Mouse (Mus musculus): Measurements from ENCODE around the gene Scg3. TPM values are rescaled to one million over a fixed set of nuclear protein-coding genes. Genes with fewer than 3 reads are reported as not detected.
"Not testable (repeated sequence)": the region's sequence is repeated elsewhere in the genome, so short reads cannot be mapped to it uniquely, and the experiment has no call there.

Gene Scg3
- polyA plus RNA-seq, 1 experiment from 2014 or later: 0.07 TPM

GRCm38 (mm10) chr9:75632902-75633301 is 51.0 kb downstream of the Scg3 start:
- no peaks in the 10 kb centered on the region for H3K9me3 ChIP-seq (replicated peaks; ENCODE audit: control insufficient read depth, low read length)
- whole genome bisulfite sequencing (ENCODE audit: insufficient replicate concordance): 45% methylated on average over 1 of the region's 1 CpGs
- no peaks in the 10 kb centered on the region for H3K36me3 ChIP-seq (ENCODE audit: control insufficient read depth, insufficient read depth)
- no peak for ATAC-seq (ENCODE audit: low read depth)
- no peaks in the 10 kb centered on the region for H3K27me3 ChIP-seq (ENCODE audit: control insufficient read depth, insufficient read depth, low read depth, low read length)
- H3K9ac ChIP-seq (ENCODE audit: low read depth, low read length): no peak overlapping the region
- no peak overlapping the region for H3K4me2 ChIP-seq (ENCODE audit: low read depth, low read length)
- no peak overlapping the region for H3K27ac ChIP-seq (ENCODE audit: low read length)
- H3K4me1 ChIP-seq (ENCODE audit: control insufficient read depth, low read depth, low read length): no peaks in the 10 kb centered on the region
- no peak overlapping the region for H3K4me3 ChIP-seq (ENCODE audit: low read depth, low read length)

DNA sequence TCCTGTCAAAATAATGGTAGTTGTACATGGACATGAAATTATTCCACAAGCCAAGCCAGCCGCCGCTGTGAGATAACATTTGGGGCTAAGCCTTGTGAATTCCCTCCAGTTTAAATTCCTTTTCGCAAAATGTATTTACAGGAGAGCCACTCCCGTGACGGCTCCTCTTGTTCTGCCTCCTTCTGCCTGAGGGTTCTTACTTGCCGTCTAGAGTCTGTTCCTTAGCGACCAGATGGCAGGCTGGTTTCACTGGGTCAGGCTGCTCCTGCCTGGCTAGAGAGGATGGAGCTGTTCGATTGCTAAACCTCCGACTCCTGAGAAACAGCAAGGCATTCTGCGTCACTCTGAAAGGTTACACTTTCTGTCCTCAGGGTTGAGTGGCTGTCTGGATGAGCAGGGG is 51.7 kb downstream of the Scg3 start:
- no peaks in the 10 kb centered on the region for H3K27me3 ChIP-seq (ENCODE audit: control insufficient read depth, insufficient read depth, low read depth, low read length)
- H3K4me3 ChIP-seq (ENCODE audit: low read depth, low read length): no peak overlapping the region
- H3K4me1 ChIP-seq (ENCODE audit: control insufficient read depth, low read depth, low read length): no peaks in the 10 kb centered on the region
- 70% methylated on average over 10 of the region's 10 CpGs for WGBS (ENCODE audit: insufficient replicate concordance)
- no peak overlapping the region for H3K9ac ChIP-seq (ENCODE audit: low read depth, low read length)
- H3K27ac ChIP-seq (ENCODE audit: low read length): no peak overlapping the region
- no peaks in the 10 kb centered on the region for H3K9me3 ChIP-seq (replicated peaks; ENCODE audit: control insufficient read depth, low read length)
- H3K36me3 ChIP-seq (ENCODE audit: control insufficient read depth, insufficient read depth): no peaks in the 10 kb centered on the region
- H3K4me2 ChIP-seq (ENCODE audit: low read depth, low read length): no peak overlapping the region
- ATAC-seq (ENCODE audit: low read depth): no peak

GRCm38 (mm10) chr9:75630823-75631454 is 52.9 kb downstream of the Scg3 start:
- no peaks in the 10 kb centered on the region for H3K9me3 ChIP-seq (replicated peaks; ENCODE audit: control insufficient read depth, low read length)
- no peak overlapping the region for H3K9ac ChIP-seq (ENCODE audit: low read depth, low read length)
- no peak for ATAC-seq (ENCODE audit: low read depth)
- no peaks in the 10 kb centered on the region for H3K4me1 ChIP-seq (ENCODE audit: control insufficient read depth, low read depth, low read length)
- peaks cover 5% of the 10 kb centered on the region for H3K27me3 ChIP-seq (ENCODE audit: control insufficient read depth, insufficient read depth, low read depth, low read length)
- no peaks in the 10 kb centered on the region for H3K36me3 ChIP-seq (ENCODE audit: control insufficient read depth, insufficient read depth)
- H3K4me3 ChIP-seq (ENCODE audit: low read depth, low read length): no peak overlapping the region
- WGBS (ENCODE audit: insufficient replicate concordance): 56% methylated on average over 8 of the region's 8 CpGs
- H3K4me2 ChIP-seq (ENCODE audit: low read depth, low read length): no peak overlapping the region
- no peak overlapping the region for H3K27ac ChIP-seq (ENCODE audit: low read length)

GRCm38 (mm10) chr9:75626308-75626604 is 57.6 kb downstream of the Scg3 start:
- Histone ChIP-seq H3K27me3 (ENCODE audit: control insufficient read depth, insufficient read depth, low read depth, low read length) (peaks cover 26% of the 10 kb centered on the region), H3K27ac (ENCODE audit: low read length) (no peak overlapping the region), H3K4me3 (ENCODE audit: low read depth, low read length) (peak overlapping the region; percentile 62), H3K4me2 (ENCODE audit: low read depth, low read length) (peak overlapping the region; percentile 74), H3K9me3 (replicated peaks; ENCODE audit: control insufficient read depth, low read length) (no peaks in the 10 kb centered on the region), H3K4me1 (ENCODE audit: control insufficient read depth, low read depth, low read length) (no peaks in the 10 kb centered on the region), H3K36me3 (ENCODE audit: control insufficient read depth, insufficient read depth) (no peaks in the 10 kb centered on the region), H3K9ac (ENCODE audit: low read depth, low read length) (peak overlapping the region; percentile 39; the same call in 1 of the 2 replicates)
- ATAC-seq (ENCODE audit: low read depth): peak; percentile 40; the same call in 1 of the 2 replicates
- WGBS (ENCODE audit: insufficient replicate concordance): 3% methylated on average over 14 of the region's 14 CpGs

GRCm38 (mm10) chr9:75625556-75626307 is 58.1 kb downstream of the Scg3 start, which contains the start of gene Lysmd2:
TSS of gene Lysmd2 (plus strand) at chr9:75625741.
- H3K9me3 ChIP-seq (replicated peaks; ENCODE audit: control insufficient read depth, low read length): no peaks in the 10 kb centered on the region
- H3K4me3 ChIP-seq (ENCODE audit: low read depth, low read length): peak within 1 kb of the TSS; percentile 62
- H3K27ac ChIP-seq (ENCODE audit: low read length): no peak within 1 kb of the TSS
- ATAC-seq (ENCODE audit: low read depth): peak; percentile 70
- H3K4me2 ChIP-seq (ENCODE audit: low read depth, low read length): peak within 1 kb of the TSS; percentile 74
- H3K4me1 ChIP-seq (ENCODE audit: control insufficient read depth, low read depth, low read length): no peaks in the 10 kb centered on the region
- H3K27me3 ChIP-seq (ENCODE audit: control insufficient read depth, insufficient read depth, low read depth, low read length): peaks cover 26% of the 10 kb centered on the region
- H3K9ac ChIP-seq (ENCODE audit: low read depth, low read length): peak within 1 kb of the TSS; percentile 39; the same call in 1 of the 2 replicates
- WGBS (ENCODE audit: insufficient replicate concordance): under 1% methylated on average over 80 of the region's 94 CpGs
- no peaks in the 10 kb centered on the region for H3K36me3 ChIP-seq (ENCODE audit: control insufficient read depth, insufficient read depth)

DNA sequence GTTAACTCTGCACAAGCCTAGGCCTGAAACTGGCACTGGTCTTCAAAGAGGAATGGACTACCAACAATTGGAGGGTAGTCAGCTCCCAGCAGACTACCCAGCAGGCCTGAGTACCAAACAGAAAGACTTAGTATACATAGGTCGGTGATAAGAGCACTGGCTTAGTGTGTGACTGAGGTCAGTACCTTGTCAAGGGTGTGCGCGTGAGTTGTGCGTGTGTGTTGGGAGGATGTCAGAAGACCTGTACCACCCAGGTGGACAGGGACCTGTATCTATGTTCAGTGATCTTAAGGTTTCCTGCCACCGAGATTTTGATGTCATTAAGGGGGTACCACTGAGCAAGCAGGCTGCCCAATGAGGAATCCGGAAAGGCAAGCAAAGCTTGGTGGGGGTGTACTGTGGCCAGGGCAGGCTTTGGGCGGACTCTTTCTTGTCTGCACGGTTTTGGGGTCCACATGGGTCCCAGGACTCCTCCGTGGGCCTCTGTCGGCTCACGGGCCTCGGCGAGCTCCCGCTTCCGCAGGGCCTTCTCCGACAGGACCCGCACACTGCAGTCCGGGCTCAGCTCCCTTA is 58.8 kb downstream of the Scg3 start:
- no peak for ATAC-seq (ENCODE audit: low read depth)
- WGBS (ENCODE audit: insufficient replicate concordance): 16% methylated on average over 18 of the region's 18 CpGs
- H3K4me3 ChIP-seq (ENCODE audit: low read depth, low read length): peak overlapping the region; percentile 62

GRCm38 (mm10) chr9:75621428-75621827 is 62.4 kb downstream of the Scg3 start:
- H3K4me3 ChIP-seq (ENCODE audit: low read depth, low read length): no peak overlapping the region
- 58% methylated on average over 3 of the region's 3 CpGs for WGBS (ENCODE audit: insufficient replicate concordance)

More for the DNA sequence above, 58.8 kb downstream of the Scg3 start:
- H3K27me3 ChIP-seq (ENCODE audit: control insufficient read depth, insufficient read depth, low read depth, low read length): peaks cover 26% of the 10 kb centered on the region
- H3K9ac ChIP-seq (ENCODE audit: low read depth, low read length): peak overlapping the region; percentile 24; the same call in 1 of the 2 replicates
- H3K9me3 ChIP-seq (replicated peaks; ENCODE audit: control insufficient read depth, low read length): no peaks in the 10 kb centered on the region
- H3K4me2 ChIP-seq (ENCODE audit: low read depth, low read length): peak overlapping the region; percentile 74
- no peak overlapping the region for H3K27ac ChIP-seq (ENCODE audit: low read length)
- H3K4me1 ChIP-seq (ENCODE audit: control insufficient read depth, low read depth, low read length): no peaks in the 10 kb centered on the region
- H3K36me3 ChIP-seq (ENCODE audit: control insufficient read depth, insufficient read depth): no peaks in the 10 kb centered on the region

GRCm38 (mm10) chr9:75619761-75620160 is 64.1 kb downstream of the Scg3 start:
- H3K27me3 ChIP-seq (ENCODE audit: control insufficient read depth, insufficient read depth, low read depth, low read length); H3K4me1 ChIP-seq (ENCODE audit: control insufficient read depth, low read depth, low read length); H3K9me3 ChIP-seq (replicated peaks; ENCODE audit: control insufficient read depth, low read length); H3K36me3 ChIP-seq (ENCODE audit: control insufficient read depth, insufficient read depth); H3K4me3 ChIP-seq (ENCODE audit: low read depth, low read length); H3K27ac ChIP-seq (ENCODE audit: low read length); H3K9ac ChIP-seq (ENCODE audit: low read depth, low read length); H3K4me2 ChIP-seq (ENCODE audit: low read depth, low read length); ATAC-seq (ENCODE audit: low read depth): not testable (repeated sequence)
- 73% methylated on average over 2 of the region's 2 CpGs for WGBS (ENCODE audit: insufficient replicate concordance)

More at GRCm38 (mm10) chr9:75621428-75621827, 62.4 kb downstream of the Scg3 start:
- no peak for ATAC-seq (ENCODE audit: low read depth)
- H3K27me3 ChIP-seq (ENCODE audit: control insufficient read depth, insufficient read depth, low read depth, low read length): peaks cover 26% of the 10 kb centered on the region
- no peaks in the 10 kb centered on the region for H3K36me3 ChIP-seq (ENCODE audit: control insufficient read depth, insufficient read depth)
- no peak overlapping the region for H3K4me2 ChIP-seq (ENCODE audit: low read depth, low read length)
- no peaks in the 10 kb centered on the region for H3K4me1 ChIP-seq (ENCODE audit: control insufficient read depth, low read depth, low read length)
- no peaks in the 10 kb centered on the region for H3K9me3 ChIP-seq (replicated peaks; ENCODE audit: control insufficient read depth, low read length)
- no peak overlapping the region for H3K27ac ChIP-seq (ENCODE audit: low read length)
- H3K9ac ChIP-seq (ENCODE audit: low read depth, low read length): no peak overlapping the region
